Mouse (Mus musculus) liver, postnatal 0 days (tissue): ENCODE measurements around the gene Hist1h2bg. TPM values are rescaled to one million over a fixed set of nuclear protein-coding genes. Genes with fewer than 3 reads are reported as not detected.

Experiments used
- ATAC-seq: fragments of 200-750 bp; cut with Nextera tagmentation; 2 replicates; pipeline ENCODE4 v1.8.0; 2017; ENCODE audit warnings: mild to moderate bottlenecking, moderate library complexity
- DNase-seq: peaks from one replicate; pipeline ENCODE4 v3.0.0-alpha.2; 2016
- H3K27ac ChIP-seq: fragments of 300-500 bp; sonication (generic); 2 replicates; pipeline ENCODE4 v1.5.1; 2014; ENCODE audit warnings: antibody characterized with exemption, moderate library complexity, mild to moderate bottlenecking, low read depth
- H3K27me3 ChIP-seq: fragments of 300-500 bp; sonication (generic); 2 replicates; pipeline ENCODE4 v1.6.1; 2014; ENCODE audit warnings: low read length, control low read depth, mixed read lengths; ENCODE audit not compliant: insufficient read depth
- H3K36me3 ChIP-seq: fragments of 300-500 bp; sonication (generic); replicated peaks from 2 replicates; pipeline ENCODE4 v1.6.1; 2014; ENCODE audit warnings: mild to moderate bottlenecking, control low read depth, low read length, moderate library complexity, mixed read lengths; ENCODE audit not compliant: insufficient read depth
- H3K4me1 ChIP-seq: fragments of 300-500 bp; sonication (generic); 2 replicates; pipeline ENCODE4 v1.6.1; 2014; ENCODE audit warnings: antibody characterized with exemption, mild to moderate bottlenecking, control low read depth; ENCODE audit not compliant: insufficient read depth
- H3K4me2 ChIP-seq: fragments of 300-500 bp; sonication (generic); 2 replicates; pipeline ENCODE4 v1.6.1; 2014; ENCODE audit warnings: low read depth, mild to moderate bottlenecking, low read length, moderate library complexity, mixed read lengths
- H3K4me3 ChIP-seq: fragments of 300-500 bp; sonication (generic); 2 replicates; pipeline ENCODE4 v1.5.1; 2014; ENCODE audit warnings: low read depth, low read length
- H3K9ac ChIP-seq: fragments of 300-500 bp; sonication (generic); replicated peaks from 2 replicates; pipeline ENCODE4 v1.6.1; 2014; ENCODE audit warnings: mild to moderate bottlenecking, moderate library complexity
- H3K9me3 ChIP-seq: fragments of 300-500 bp; sonication (generic); 2 replicates; pipeline ENCODE4 v1.6.1; 2016; ENCODE audit warnings: mild to moderate bottlenecking, control low read depth, low read length, mixed read lengths
- CTCF ChIP-seq: sonication (generic); IDR thresholded peaks from 2 replicates; pipeline ENCODE4 v1.5.1; 2016; ENCODE audit warnings: antibody characterized with exemption, low read depth
- EP300 ChIP-seq: IDR thresholded peaks from 2 replicates; pipeline ENCODE4 v1.6.1; 2016; ENCODE audit warnings: antibody characterized with exemption, low read depth, mild to moderate bottlenecking
- WGBS: fragments of 180-500 bp; shearing (Covaris S2); extraction: QIAGEN DNeasy Blood & Tissue Kit; methylation state at CpG from one replicate; pipeline ENCODE4 v1.1.7; 2014; ENCODE audit not compliant: insufficient replicate concordance; 5-methylcytosine and 5-hydroxymethylcytosine counted together
- polyA plus RNA-seq: library from polyadenylated mRNA; unstranded; fragments of >200 nt; fragmentation: Nextera tagmentation; extraction: Ambion mirVana; gene quantifications from 2 replicates; pipeline ENCODE4 v1.2.1, GENCODE M21; 2015

Gene Hist1h2bg
- 6.1 and 7.8 TPM in 2 replicates for polyA plus RNA-seq

- H3K36me3 ChIP-seq, result no peaks in the 10 kb centered on the region
- DNase-seq, result peak; percentile 78
- H3K9ac ChIP-seq, result peak within 1 kb of the TSS; percentile 80
- peak within 1 kb of the TSS; percentile 98 for H3K27ac ChIP-seq
- no peaks in the 10 kb centered on the region for H3K9me3 ChIP-seq
- ATAC-seq, result peak; percentile 79
- no peaks in the 10 kb centered on the region; the same call in 1 of the 2 replicates for H3K4me1 ChIP-seq
- no peaks in the 10 kb centered on the region for H3K27me3 ChIP-seq
- TF ChIP-seq CTCF (no peak), EP300 (peak; percentile 79)
- under 1% methylated on average over 18 of the region's 18 CpGs for WGBS
- H3K4me3 ChIP-seq, result peak within 1 kb of the TSS; percentile 52
- peak within 1 kb of the TSS; percentile 69 for H3K4me2 ChIP-seq
Measured at GRCm38 (mm10) chr13:23571022-23571503, at the start of gene Hist1h2bg, which contains the start of gene Hist1h2ae. Gene Hist1h2bg, plus strand, starts transcription at chr13:23571396. Gene Hist1h2ae, minus strand, starts transcription at chr13:23571220.

- ATAC-seq, result no peak
- no peaks in the 10 kb centered on the region for H3K36me3 ChIP-seq
- peak overlapping the region; percentile 45 for H3K4me2 ChIP-seq
- H3K4me1 ChIP-seq, result peaks cover 12% of the 10 kb centered on the region
- no peaks in the 10 kb centered on the region for H3K9me3 ChIP-seq
- H3K27me3 ChIP-seq, result no peaks in the 10 kb centered on the region
- no peak overlapping the region for H3K9ac ChIP-seq
- TF ChIP-seq CTCF (no peak), EP300 (no peak)
- no peak overlapping the region for H3K4me3 ChIP-seq
- H3K27ac ChIP-seq, result no peak overlapping the region
- DNase-seq, result peak; percentile 81
- 2% methylated on average over 14 of the region's 14 CpGs for WGBS
Measured at GRCm38 (mm10) chr13:23521703-23522102, 49.5 kb upstream of the Hist1h2bg start.

GRCm38 (mm10) chr13:23523976-23524375 is 47.2 kb upstream of the Hist1h2bg start:
- Histone ChIP-seq H3K4me2 (no peak overlapping the region), H3K36me3 (no peaks in the 10 kb centered on the region), H3K4me3 (no peak overlapping the region), H3K9ac (no peak overlapping the region), H3K27ac (no peak overlapping the region), H3K27me3 (no peaks in the 10 kb centered on the region), H3K9me3 (no peaks in the 10 kb centered on the region), H3K4me1 (peaks cover 12% of the 10 kb centered on the region)
- DNase-seq (no peak), ATAC-seq (no peak)
- WGBS, result 54% methylated on average over 5 of the region's 5 CpGs
- TF ChIP-seq EP300, result no peak
- no peak for TF ChIP-seq CTCF

GRCm38 (mm10) chr13:23524654-23525053 is 46.5 kb upstream of the Hist1h2bg start:
- TF ChIP-seq CTCF (peak; percentile 95), EP300 (no peak)
- H3K9ac ChIP-seq, result no peak overlapping the region
- no peaks in the 10 kb centered on the region for H3K36me3 ChIP-seq
- WGBS, result 13% methylated on average over 5 of the region's 5 CpGs
- no peaks in the 10 kb centered on the region for H3K9me3 ChIP-seq
- H3K27me3 ChIP-seq, result no peaks in the 10 kb centered on the region
- no peak overlapping the region for H3K4me2 ChIP-seq
- ATAC-seq, result peak; percentile 41
- H3K4me3 ChIP-seq, result no peak overlapping the region
- H3K4me1 ChIP-seq, result peaks cover 9% of the 10 kb centered on the region
- no peak overlapping the region for H3K27ac ChIP-seq
- peak; percentile 89 for DNase-seq

GRCm38 (mm10) chr13:23525901-23526300 is 45.3 kb upstream of the Hist1h2bg start:
- DNase-seq (peak; percentile 25), ATAC-seq (no peak)
- Histone ChIP-seq H3K9me3 (no peaks in the 10 kb centered on the region), H3K27me3 (no peaks in the 10 kb centered on the region), H3K9ac (peak overlapping the region; percentile 12; the same call in 1 of the 2 replicates), H3K4me3 (peak overlapping the region; percentile 44), H3K4me2 (peak overlapping the region; percentile 73), H3K4me1 (peaks cover 12% of the 10 kb centered on the region), H3K36me3 (no peaks in the 10 kb centered on the region), H3K27ac (no peak overlapping the region)
- WGBS, result 3% methylated on average over 10 of the region's 10 CpGs
- TF ChIP-seq EP300, result no peak
- no peak for TF ChIP-seq CTCF

GRCm38 (mm10) chr13:23526312-23526711 is 44.9 kb upstream of the Hist1h2bg start:
- TF ChIP-seq CTCF, result no peak
- 0 out of 2 replicates have a peak, but pooled peaks have one; percentile 16 for TF ChIP-seq EP300
- DNase-seq (peak; percentile 91), ATAC-seq (no peak)
- Histone ChIP-seq H3K27ac (no peak overlapping the region), H3K9ac (peak overlapping the region; percentile 42), H3K27me3 (no peaks in the 10 kb centered on the region), H3K4me1 (peaks cover 12% of the 10 kb centered on the region), H3K4me3 (peak overlapping the region; percentile 44), H3K4me2 (peak overlapping the region; percentile 73), H3K9me3 (no peaks in the 10 kb centered on the region), H3K36me3 (no peaks in the 10 kb centered on the region)
- WGBS, result under 1% methylated on average over 17 of the region's 17 CpGs
